Mouse (Mus musculus) forebrain, embryonic 10.5 days (tissue): ENCODE results near the gene Sowahd. TPM values are rescaled to one million over a fixed set of nuclear protein-coding genes. Genes with fewer than 3 reads are reported as not detected.
"Not testable (repeated sequence)": the region's sequence is repeated elsewhere in the genome, so short reads cannot be mapped to it uniquely, and the experiment has no call there.

ENCODE experiments used
- DNase-seq: peaks from one replicate; pipeline ENCODE4 v3.0.0-alpha.2; 2017; ENCODE audit warnings: low spot score; ENCODE audit errors: extremely low spot score
- H3K27ac ChIP-seq: fragments of 300-500 bp; sonication (generic); 2 replicates; pipeline ENCODE4 v1.5.1; 2016; ENCODE audit warnings: mild to moderate bottlenecking
- H3K27me3 ChIP-seq: fragments of 300-500 bp; sonication (generic); 2 replicates; pipeline ENCODE4 v1.6.1; 2016; ENCODE audit warnings: mild to moderate bottlenecking; ENCODE audit not compliant: poor library complexity, severe bottlenecking
- H3K36me3 ChIP-seq: fragments of 300-500 bp; sonication (generic); replicated peaks from 2 replicates; pipeline ENCODE4 v1.6.1; 2016; ENCODE audit warnings: mild to moderate bottlenecking, moderate library complexity
- H3K4me1 ChIP-seq: fragments of 300-500 bp; sonication (generic); 2 replicates; pipeline ENCODE4 v1.6.1; 2016
- H3K4me3 ChIP-seq: fragments of 300-500 bp; sonication (generic); 2 replicates; pipeline ENCODE4 v1.5.1; 2016; ENCODE audit warnings: mild to moderate bottlenecking, moderate library complexity
- H3K9me3 ChIP-seq: fragments of 300-500 bp; sonication (generic); 2 replicates; pipeline ENCODE4 v1.6.1; 2016; ENCODE audit warnings: mild to moderate bottlenecking, moderate library complexity
- WGBS: fragments of 180-500 bp; shearing (Covaris S2); methylation state at CpG from one replicate; pipeline ENCODE4 v1.1.7; 2016; 5-methylcytosine and 5-hydroxymethylcytosine counted together
- polyA plus RNA-seq: library from polyadenylated mRNA; unstranded; fragments of >200 nt; fragmentation: Nextera tagmentation; extraction: Ambion mirVana; gene quantifications from 2 replicates; pipeline ENCODE4 v1.2.1, GENCODE M21; 2016

Gene Sowahd
- polyA plus RNA-seq, 1 experiment from 2014 or later = not detected

GRCm38 (mm10) chrX:37074262-37074892 lies 25.7 kb downstream of the Sowahd start:
- H3K27ac ChIP-seq = no peak overlapping the region
- no peaks in the 10 kb centered on the region for H3K9me3 ChIP-seq
- DNase-seq = peak; percentile 52
- 36% methylated on average over 9 of the region's 9 CpGs for WGBS
- H3K4me3 ChIP-seq = no peak overlapping the region
- 0 out of 2 replicates have a peak, but pooled peaks cover 2% of the 10 kb centered on the region for H3K36me3 ChIP-seq
- H3K27me3 ChIP-seq = no peaks in the 10 kb centered on the region
- H3K4me1 ChIP-seq = no peaks in the 10 kb centered on the region

GRCm38 (mm10) chrX:37076651-37077050 lies 28.0 kb downstream of the Sowahd start:
- WGBS = 84% methylated on average over 8 of the region's 8 CpGs
- no peak overlapping the region for H3K27ac ChIP-seq
- peaks cover 11% of the 10 kb centered on the region for H3K36me3 ChIP-seq
- no peaks in the 10 kb centered on the region for H3K4me1 ChIP-seq
- H3K27me3 ChIP-seq = no peaks in the 10 kb centered on the region
- DNase-seq = no peak
- no peaks in the 10 kb centered on the region for H3K9me3 ChIP-seq
- no peak overlapping the region for H3K4me3 ChIP-seq

GRCm38 (mm10) chrX:37080345-37080744 lies 31.7 kb downstream of the Sowahd start:
- not testable (repeated sequence) for H3K27ac ChIP-seq, DNase-seq, H3K9me3 ChIP-seq, H3K4me3 ChIP-seq, H3K27me3 ChIP-seq, H3K4me1 ChIP-seq
- WGBS = 77% methylated on average over 4 of the region's 4 CpGs
- peaks cover 32% of the 10 kb centered on the region for H3K36me3 ChIP-seq

- no peaks in the 10 kb centered on the region for H3K27me3 ChIP-seq
- no peak for DNase-seq
- peaks cover 6% of the 10 kb centered on the region for H3K4me1 ChIP-seq
- 57% methylated on average over 6 of the region's 6 CpGs for WGBS
- H3K36me3 ChIP-seq = peaks cover 32% of the 10 kb centered on the region
- H3K4me3 ChIP-seq = no peak overlapping the region
- H3K9me3 ChIP-seq = no peaks in the 10 kb centered on the region
- H3K27ac ChIP-seq = no peak overlapping the region
Measured at GRCm38 (mm10) chrX:37081194-37081593, 32.5 kb downstream of the Sowahd start.

DNA sequence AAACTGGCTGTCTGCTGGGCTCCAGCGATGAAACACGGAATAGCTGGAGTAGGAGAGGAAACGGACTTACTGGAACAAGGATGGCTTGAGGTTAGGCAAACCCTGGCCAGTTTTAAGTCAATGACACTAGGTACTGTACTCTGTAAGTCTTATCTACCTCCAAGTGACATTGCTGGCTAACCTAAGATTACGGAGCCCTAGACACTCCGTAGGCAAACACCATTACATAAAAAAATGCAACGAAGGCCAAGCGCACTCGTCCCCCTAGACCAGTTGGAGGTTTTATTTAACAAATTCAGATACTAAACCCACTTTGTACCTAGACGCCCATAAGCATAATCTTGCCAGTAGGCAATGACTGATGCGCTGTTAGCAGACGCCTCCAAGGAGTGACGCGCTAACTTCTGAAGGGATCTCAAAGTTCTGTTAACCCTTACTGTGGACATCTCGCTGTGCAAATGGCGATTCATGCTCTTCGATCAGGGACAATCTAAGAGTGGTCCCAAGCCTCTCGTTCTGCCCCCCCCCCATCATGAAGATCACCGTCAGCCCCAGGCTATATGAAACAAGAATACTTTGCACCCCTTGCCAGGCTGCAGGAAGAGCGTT lies 35.8 kb downstream of the Sowahd start:
- Histone ChIP-seq H3K4me3 (peak overlapping the region; percentile 68), H3K27me3 (no peaks in the 10 kb centered on the region), H3K36me3 (peaks cover 30% of the 10 kb centered on the region), H3K27ac (peak overlapping the region; percentile 92), H3K4me1 (peaks cover 6% of the 10 kb centered on the region), H3K9me3 (no peaks in the 10 kb centered on the region)
- WGBS = 20% methylated on average over 19 of the region's 19 CpGs
- no peak for DNase-seq

GRCm38 (mm10) chrX:37084927-37085660 lies 36.4 kb downstream of the Sowahd start, which contains the start of gene Rpl39:
TSS of gene Rpl39 (minus strand) at chrX:37085402.
- no peaks in the 10 kb centered on the region for H3K9me3 ChIP-seq
- H3K4me3 ChIP-seq = peak within 1 kb of the TSS; percentile 68
- H3K27ac ChIP-seq = peak within 1 kb of the TSS; percentile 92
- H3K4me1 ChIP-seq = peaks cover 6% of the 10 kb centered on the region
- WGBS = 19% methylated on average over 38 of the region's 38 CpGs
- peak; percentile 80 for DNase-seq
- no peaks in the 10 kb centered on the region for H3K27me3 ChIP-seq
- H3K36me3 ChIP-seq = peaks cover 30% of the 10 kb centered on the region

DNA sequence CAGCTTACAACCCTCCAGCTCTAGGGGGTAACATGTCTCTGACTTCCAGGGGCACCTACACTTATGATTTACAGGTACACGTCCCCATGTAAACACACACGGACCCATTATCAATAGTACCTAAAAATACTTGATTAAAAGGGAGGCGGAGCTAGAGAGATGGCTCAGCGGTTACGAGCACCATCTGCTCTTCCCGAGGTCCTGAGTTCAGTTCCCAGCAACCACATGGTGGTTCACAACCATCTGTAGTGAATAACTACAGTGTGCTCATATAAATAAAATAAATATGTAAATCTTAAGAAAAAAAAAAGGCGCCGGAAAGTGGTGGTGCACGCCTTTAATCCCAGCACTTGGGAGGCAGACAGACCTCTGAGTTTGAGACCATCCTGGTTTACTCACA lies 37.0 kb downstream of the Sowahd start:
- Histone ChIP-seq H3K4me3 (peak overlapping the region; percentile 68), H3K9me3 (no peaks in the 10 kb centered on the region), H3K27me3 (no peaks in the 10 kb centered on the region), H3K27ac (peak overlapping the region; percentile 92), H3K4me1 (peaks cover 6% of the 10 kb centered on the region), H3K36me3 (peaks cover 30% of the 10 kb centered on the region)
- no peak for DNase-seq
- 24% methylated on average over 9 of the region's 9 CpGs for WGBS

GRCm38 (mm10) chrX:37088778-37089177 lies 40.1 kb downstream of the Sowahd start:
- H3K36me3 ChIP-seq = peaks cover 20% of the 10 kb centered on the region
- DNase-seq = no peak
- H3K9me3 ChIP-seq = no peaks in the 10 kb centered on the region
- WGBS = 75% methylated on average over 1 of the region's 1 CpGs
- no peaks in the 10 kb centered on the region for H3K27me3 ChIP-seq
- no peak overlapping the region for H3K4me3 ChIP-seq
- no peak overlapping the region for H3K27ac ChIP-seq
- H3K4me1 ChIP-seq = no peaks in the 10 kb centered on the region

DNA sequence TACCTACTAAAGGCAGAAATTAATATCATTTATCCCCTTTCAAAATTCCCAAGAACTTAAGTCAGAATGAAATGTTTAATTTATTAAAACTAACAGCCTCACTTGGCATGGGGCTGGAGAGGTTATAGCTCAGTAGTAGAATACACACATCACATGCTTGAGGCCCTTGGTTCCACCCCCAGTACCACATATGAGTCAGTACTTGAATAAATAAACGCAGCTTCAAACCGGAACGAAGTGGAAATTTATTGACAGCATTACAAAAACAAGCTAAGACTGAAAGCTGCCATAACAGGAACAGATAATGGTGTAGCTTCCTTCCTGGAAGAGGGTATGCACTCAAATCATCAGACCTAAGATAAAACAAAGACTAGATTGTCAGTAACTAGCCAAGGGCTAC lies 42.8 kb downstream of the Sowahd start:
- Histone ChIP-seq H3K4me1 (no peaks in the 10 kb centered on the region), H3K27ac (no peak overlapping the region), H3K4me3 (no peak overlapping the region), H3K27me3 (no peaks in the 10 kb centered on the region), H3K36me3 (peaks cover 45% of the 10 kb centered on the region), H3K9me3 (no peaks in the 10 kb centered on the region)
- 97% methylated on average over 3 of the region's 3 CpGs for WGBS
- DNase-seq = no peak

- 95% methylated on average over 11 of the region's 11 CpGs for WGBS
- Histone ChIP-seq H3K27ac (no peak overlapping the region), H3K27me3 (no peaks in the 10 kb centered on the region), H3K36me3 (peaks cover 81% of the 10 kb centered on the region), H3K9me3 (no peaks in the 10 kb centered on the region), H3K4me3 (no peak overlapping the region), H3K4me1 (no peaks in the 10 kb centered on the region)
- no peak for DNase-seq
Measured at GRCm38 (mm10) chrX:37095106-37095768, 46.6 kb downstream of the Sowahd start.

DNA sequence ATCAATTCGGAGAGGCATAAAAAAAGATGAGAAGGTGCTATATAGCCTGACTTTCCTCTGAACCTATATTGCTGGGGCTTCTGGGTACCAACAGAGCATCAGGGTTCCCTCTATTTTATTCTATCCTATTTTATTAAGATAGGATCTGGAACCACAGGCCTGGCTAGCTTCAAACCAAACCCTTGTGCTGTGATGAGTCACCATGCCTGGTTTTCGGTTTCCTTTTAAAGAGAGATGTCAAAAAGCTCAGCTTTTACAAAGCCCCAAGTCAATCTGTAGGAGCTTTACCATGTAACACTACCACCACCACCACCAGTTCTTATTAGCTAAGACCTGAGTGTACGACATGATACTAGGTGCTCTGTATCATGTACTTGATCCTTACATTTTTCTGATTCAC lies 50.0 kb downstream of the Sowahd start:
- no peaks in the 10 kb centered on the region for H3K9me3 ChIP-seq
- peaks cover 91% of the 10 kb centered on the region for H3K36me3 ChIP-seq
- H3K27ac ChIP-seq = no peak overlapping the region
- no peak for DNase-seq
- H3K4me1 ChIP-seq = no peaks in the 10 kb centered on the region
- H3K27me3 ChIP-seq = no peaks in the 10 kb centered on the region
- WGBS = 93% methylated on average over 3 of the region's 3 CpGs
- no peak overlapping the region for H3K4me3 ChIP-seq
